Mouse (Mus musculus) kidney, embryonic 14.5 days (tissue): ENCODE measurements around the gene Mccc1. TPM values are rescaled to one million over a fixed set of nuclear protein-coding genes. Genes with fewer than 3 reads are reported as not detected.

ENCODE experiments used
- ATAC-seq: fragments of 200-750 bp; cut with Nextera tagmentation; 2 replicates; pipeline ENCODE4 v1.8.0; 2017; ENCODE audit warnings: moderate number of reproducible peaks, mild to moderate bottlenecking, moderate TSS enrichment, moderate library complexity; ENCODE audit not compliant: low FRiP score, low TSS enrichment
- H3K27ac ChIP-seq: fragments of 300-500 bp; sonication (generic); 2 replicates; pipeline ENCODE4 v1.5.1; 2014; ENCODE audit warnings: low read depth, mild to moderate bottlenecking, low read length, moderate library complexity, mixed read lengths
- H3K27me3 ChIP-seq: fragments of 300-500 bp; sonication (generic); 2 replicates; pipeline ENCODE4 v1.6.1; 2014; ENCODE audit warnings: mild to moderate bottlenecking, low read length; ENCODE audit not compliant: control insufficient read depth, insufficient read depth
- H3K36me3 ChIP-seq: fragments of 300-500 bp; sonication (generic); 2 replicates; pipeline ENCODE4 v1.6.1; 2014; ENCODE audit warnings: low read length, mixed read lengths; ENCODE audit not compliant: control insufficient read depth, insufficient read depth
- H3K4me1 ChIP-seq: fragments of 300-500 bp; sonication (generic); 2 replicates; pipeline ENCODE4 v1.6.1; 2014; ENCODE audit warnings: low read length, mixed read lengths; ENCODE audit not compliant: control insufficient read depth, insufficient read depth
- H3K4me2 ChIP-seq: fragments of 300-500 bp; sonication (generic); replicated peaks from 2 replicates; pipeline ENCODE4 v1.6.1; 2014; ENCODE audit warnings: low read depth, mild to moderate bottlenecking, low read length
- H3K4me3 ChIP-seq: fragments of 300-500 bp; sonication (generic); 2 replicates; pipeline ENCODE4 v1.5.1; 2014; ENCODE audit warnings: mild to moderate bottlenecking, low read length
- H3K9ac ChIP-seq: fragments of 300-500 bp; sonication (generic); 2 replicates; pipeline ENCODE4 v1.6.1; 2014; ENCODE audit warnings: low read depth, mild to moderate bottlenecking, low read length, moderate library complexity
- H3K9me3 ChIP-seq: fragments of 300-500 bp; sonication (generic); 2 replicates; pipeline ENCODE4 v1.6.1; 2016; ENCODE audit warnings: low read length; ENCODE audit not compliant: control insufficient read depth
- WGBS: fragments of 180-500 bp; shearing (Covaris S2); extraction: QIAGEN DNeasy Blood & Tissue Kit; methylation state at CpG from one replicate; pipeline ENCODE4 v1.1.7; 2014; 5-methylcytosine and 5-hydroxymethylcytosine counted together
- polyA plus RNA-seq: library from polyadenylated mRNA; unstranded; fragments of >200 nt; fragmentation: Nextera tagmentation; extraction: Ambion mirVana; gene quantifications from 2 replicates; pipeline ENCODE4 v1.2.1, GENCODE M21; 2014

Mccc1 gene
- polyA plus RNA-seq, 1 experiment from 2014 or later, result 41.4 TPM

- H3K4me2 ChIP-seq, result no peak overlapping the region
- no peaks in the 10 kb centered on the region for H3K4me1 ChIP-seq
- H3K27ac ChIP-seq, result no peak overlapping the region
- no peaks in the 10 kb centered on the region for H3K27me3 ChIP-seq
- no peak for ATAC-seq
- 94% methylated on average over 12 of the region's 12 CpGs for WGBS
- H3K9ac ChIP-seq, result no peak overlapping the region
- H3K4me3 ChIP-seq, result no peak overlapping the region
- peaks cover 49% of the 10 kb centered on the region for H3K36me3 ChIP-seq
- H3K9me3 ChIP-seq, result no peaks in the 10 kb centered on the region
Measured at GRCm38 (mm10) chr3:35971149-35971548, 29.3 kb downstream of the Mccc1 start.

GRCm38 (mm10) chr3:35970441-35970840, 30.0 kb downstream of the Mccc1 start:
- H3K4me1 ChIP-seq, result no peaks in the 10 kb centered on the region
- H3K36me3 ChIP-seq, result peaks cover 49% of the 10 kb centered on the region
- WGBS, result 91% methylated on average over 4 of the region's 4 CpGs
- H3K27me3 ChIP-seq, result no peaks in the 10 kb centered on the region
- no peak overlapping the region for H3K27ac ChIP-seq
- H3K9me3 ChIP-seq, result no peaks in the 10 kb centered on the region
- no peak overlapping the region for H3K4me2 ChIP-seq
- no peak for ATAC-seq
- no peak overlapping the region for H3K9ac ChIP-seq
- no peak overlapping the region for H3K4me3 ChIP-seq

GRCm38 (mm10) chr3:35967366-35967921, 33.0 kb downstream of the Mccc1 start:
- Histone ChIP-seq H3K4me1 (no peaks in the 10 kb centered on the region), H3K4me2 (no peak overlapping the region), H3K4me3 (no peak overlapping the region), H3K9ac (no peak overlapping the region), H3K27me3 (no peaks in the 10 kb centered on the region), H3K9me3 (no peaks in the 10 kb centered on the region), H3K27ac (no peak overlapping the region), H3K36me3 (peaks cover 38% of the 10 kb centered on the region; the same call in 1 of the 2 replicates)
- WGBS, result 88% methylated on average over 8 of the region's 8 CpGs
- no peak for ATAC-seq

DNA sequence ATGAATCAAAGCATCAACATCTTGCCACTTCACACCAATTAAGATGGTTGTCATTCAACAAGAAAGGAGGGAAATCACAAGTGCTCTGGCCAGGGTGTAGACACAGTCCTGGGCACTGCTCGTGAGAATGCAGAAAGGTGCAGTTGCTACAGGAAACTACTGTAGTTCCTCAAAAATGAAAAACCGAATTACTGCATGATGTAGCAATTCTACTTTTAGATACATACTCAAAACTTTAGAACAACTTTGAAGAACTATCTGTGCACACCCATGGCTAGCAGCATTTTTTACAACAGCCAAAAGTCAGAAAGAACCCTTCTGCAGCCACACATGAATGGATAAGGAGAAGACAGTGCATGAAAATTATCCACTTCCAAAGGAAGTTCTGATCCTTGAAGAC, 34.0 kb downstream of the Mccc1 start:
- H3K27me3 ChIP-seq, result no peaks in the 10 kb centered on the region
- no peak for ATAC-seq
- H3K9ac ChIP-seq, result no peak overlapping the region
- H3K4me2 ChIP-seq, result no peak overlapping the region
- no peaks in the 10 kb centered on the region for H3K4me1 ChIP-seq
- H3K36me3 ChIP-seq, result peaks cover 32% of the 10 kb centered on the region; the same call in 1 of the 2 replicates
- no peaks in the 10 kb centered on the region for H3K9me3 ChIP-seq
- WGBS, result 92% methylated on average over 2 of the region's 2 CpGs
- no peak overlapping the region for H3K27ac ChIP-seq
- H3K4me3 ChIP-seq, result no peak overlapping the region

DNA sequence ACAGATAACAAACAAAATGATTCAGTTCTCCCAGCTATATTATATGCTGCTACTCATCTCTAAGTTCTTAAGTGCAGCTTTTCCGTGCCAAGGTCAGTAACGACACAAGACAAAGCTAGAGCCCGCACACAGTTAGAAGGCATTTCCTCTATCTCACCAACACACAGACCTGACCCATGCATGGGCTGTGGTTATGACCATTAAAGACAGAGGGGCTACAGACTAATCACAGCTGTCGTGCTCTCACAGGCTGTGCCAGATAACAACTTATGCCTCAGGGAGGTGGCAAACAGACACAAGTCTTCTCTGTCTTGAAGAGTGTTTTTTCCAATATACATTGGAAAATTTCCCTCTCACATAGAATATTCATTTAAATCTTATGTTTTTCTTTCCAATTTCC, 35.5 kb downstream of the Mccc1 start:
- no peaks in the 10 kb centered on the region for H3K9me3 ChIP-seq

DNA sequence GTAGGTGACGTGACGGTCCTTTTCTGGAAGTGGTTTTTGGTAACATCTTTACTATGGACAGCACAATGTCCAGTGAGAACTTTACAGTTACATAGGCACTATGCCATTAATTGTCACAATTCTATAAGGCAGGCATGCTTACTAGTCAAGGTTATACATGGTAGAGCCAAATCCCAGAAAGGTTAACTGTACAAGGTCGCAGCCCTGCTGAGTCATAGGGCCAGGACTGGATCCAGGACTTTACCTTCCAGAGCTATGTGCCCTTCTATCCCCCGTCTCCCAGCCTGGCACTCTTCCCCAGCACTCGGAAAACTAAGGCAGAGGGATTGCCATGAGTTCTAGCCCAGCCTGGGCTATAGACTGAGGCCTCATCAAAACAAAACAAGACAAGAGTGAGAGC, 36.6 kb downstream of the Mccc1 start:
- Histone ChIP-seq H3K27ac (no peak overlapping the region), H3K4me3 (no peak overlapping the region), H3K27me3 (no peaks in the 10 kb centered on the region), H3K4me1 (no peaks in the 10 kb centered on the region), H3K9me3 (no peaks in the 10 kb centered on the region), H3K36me3 (peaks cover 29% of the 10 kb centered on the region), H3K4me2 (no peak overlapping the region), H3K9ac (no peak overlapping the region)
- no peak for ATAC-seq
- 96% methylated on average over 5 of the region's 5 CpGs for WGBS

More for the DNA sequence above, 35.5 kb downstream of the Mccc1 start:
- H3K4me3 ChIP-seq, result no peak overlapping the region
- no peaks in the 10 kb centered on the region for H3K4me1 ChIP-seq
- WGBS, result 88% methylated on average over 4 of the region's 4 CpGs
- no peak overlapping the region for H3K9ac ChIP-seq
- no peak overlapping the region for H3K27ac ChIP-seq
- H3K36me3 ChIP-seq, result peaks cover 29% of the 10 kb centered on the region
- ATAC-seq, result no peak
- H3K4me2 ChIP-seq, result no peak overlapping the region
- no peaks in the 10 kb centered on the region for H3K27me3 ChIP-seq

- H3K9ac ChIP-seq, result no peak overlapping the region
- H3K9me3 ChIP-seq, result no peaks in the 10 kb centered on the region
- H3K27ac ChIP-seq, result no peak overlapping the region
- peaks cover 27% of the 10 kb centered on the region for H3K36me3 ChIP-seq
- no peaks in the 10 kb centered on the region for H3K27me3 ChIP-seq
- H3K4me1 ChIP-seq, result no peaks in the 10 kb centered on the region
- no peak for ATAC-seq
- H3K4me2 ChIP-seq, result no peak overlapping the region
- H3K4me3 ChIP-seq, result no peak overlapping the region
- 91% methylated on average over 4 of the region's 4 CpGs for WGBS
Measured at GRCm38 (mm10) chr3:35963401-35963800, 37.1 kb downstream of the Mccc1 start.

DNA sequence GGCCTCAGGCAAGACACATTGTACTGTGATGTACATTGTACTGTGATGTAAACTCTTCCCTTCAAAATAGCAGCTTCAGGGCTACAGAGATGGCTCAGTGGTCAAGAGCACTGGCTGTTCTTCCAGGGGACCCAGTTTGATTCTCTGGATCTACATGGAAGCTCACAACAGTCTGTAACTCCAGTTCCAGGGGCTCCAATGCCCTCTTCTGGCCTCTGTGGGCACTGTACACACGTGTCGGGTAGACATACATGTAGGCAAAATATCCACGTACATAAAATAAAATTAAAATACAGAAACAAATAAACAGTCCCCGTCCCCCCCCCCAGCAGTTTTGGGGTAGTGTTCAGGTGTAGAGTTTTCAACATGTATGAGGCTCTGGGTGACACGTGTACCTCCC, 37.5 kb downstream of the Mccc1 start:
- Histone ChIP-seq H3K4me1 (no peaks in the 10 kb centered on the region), H3K36me3 (peaks cover 27% of the 10 kb centered on the region)
- WGBS, result 94% methylated on average over 5 of the region's 5 CpGs

GRCm38 (mm10) chr3:35957230-35957629, 43.2 kb downstream of the Mccc1 start:
- ATAC-seq, result no peak
- Histone ChIP-seq H3K9ac (no peak overlapping the region), H3K9me3 (no peaks in the 10 kb centered on the region), H3K36me3 (peaks cover 6% of the 10 kb centered on the region), H3K27me3 (no peaks in the 10 kb centered on the region), H3K27ac (no peak overlapping the region), H3K4me2 (no peak overlapping the region), H3K4me1 (no peaks in the 10 kb centered on the region), H3K4me3 (no peak overlapping the region)
- WGBS, result 93% methylated on average over 3 of the region's 3 CpGs

More for the DNA sequence above, 37.5 kb downstream of the Mccc1 start:
- H3K4me2 ChIP-seq, result no peak overlapping the region
- no peaks in the 10 kb centered on the region for H3K27me3 ChIP-seq
- H3K9me3 ChIP-seq, result no peaks in the 10 kb centered on the region
- H3K9ac ChIP-seq, result no peak overlapping the region
- H3K4me3 ChIP-seq, result no peak overlapping the region
- no peak overlapping the region for H3K27ac ChIP-seq
- no peak for ATAC-seq
